Mouse (Mus musculus): Measurements from ENCODE around the gene Mrpl14. TPM values are rescaled to one million over a fixed set of nuclear protein-coding genes. Genes with fewer than 3 reads are reported as not detected.

The Mrpl14 gene
- polyA plus RNA-seq, 1 experiment from 2014 or later, result 110 TPM

- H3K4me2 ChIP-seq (ENCODE audit: low read length), result peak overlapping the region; percentile 31
- no peaks in the 10 kb centered on the region for H3K27me3 ChIP-seq (ENCODE audit: control insufficient read depth, insufficient read depth, low read length)
- H3K4me1 ChIP-seq (ENCODE audit: control insufficient read depth, insufficient read depth, low read length), result no peaks in the 10 kb centered on the region
- 27% methylated on average over 27 of the region's 27 CpGs for WGBS
- peaks cover 81% of the 10 kb centered on the region for H3K36me3 ChIP-seq (ENCODE audit: control insufficient read depth, insufficient read depth, low read length)
- H3K27ac ChIP-seq (replicated peaks; ENCODE audit: low read depth, low read length), result 0 out of 2 replicates have a peak overlapping the region, but pooled peaks have one; percentile 37
- DNase-seq (peak; percentile 87), ATAC-seq (ENCODE audit: low FRiP score, low TSS enrichment) (peak; percentile 61)
- H3K9ac ChIP-seq (replicated peaks; ENCODE audit: low read length), result no peak overlapping the region
- H3K9me3 ChIP-seq (ENCODE audit: control insufficient read depth, low read length), result no peaks in the 10 kb centered on the region
- no peak overlapping the region for H3K4me3 ChIP-seq (replicated peaks; ENCODE audit: low read depth, low read length)
These were observed 22.8 kb upstream of the Mrpl14 start for GRCm38 (mm10) chr17:45663106-45663919.

GRCm38 (mm10) chr17:45664608-45665007, 21.5 kb upstream of the Mrpl14 start:
- H3K36me3 ChIP-seq (ENCODE audit: control insufficient read depth, insufficient read depth, low read length), result peaks cover 94% of the 10 kb centered on the region

GRCm38 (mm10) chr17:45666091-45666490, 20.0 kb upstream of the Mrpl14 start:
- Histone ChIP-seq H3K9me3 (ENCODE audit: control insufficient read depth, low read length) (no peaks in the 10 kb centered on the region), H3K27me3 (ENCODE audit: control insufficient read depth, insufficient read depth, low read length) (no peaks in the 10 kb centered on the region), H3K4me1 (ENCODE audit: control insufficient read depth, insufficient read depth, low read length) (no peaks in the 10 kb centered on the region), H3K9ac (replicated peaks; ENCODE audit: low read length) (no peak overlapping the region), H3K4me3 (replicated peaks; ENCODE audit: low read depth, low read length) (no peak overlapping the region), H3K4me2 (ENCODE audit: low read length) (no peak overlapping the region), H3K27ac (replicated peaks; ENCODE audit: low read depth, low read length) (no peak overlapping the region), H3K36me3 (ENCODE audit: control insufficient read depth, insufficient read depth, low read length) (peaks cover 97% of the 10 kb centered on the region)
- no peak for DNase-seq
- 84% methylated on average over 11 of the region's 11 CpGs for WGBS
- ATAC-seq (ENCODE audit: low FRiP score, low TSS enrichment), result no peak

More at GRCm38 (mm10) chr17:45664608-45665007, 21.5 kb upstream of the Mrpl14 start:
- no peak overlapping the region for H3K4me3 ChIP-seq (replicated peaks; ENCODE audit: low read depth, low read length)
- ATAC-seq (ENCODE audit: low FRiP score, low TSS enrichment), result no peak
- no peak overlapping the region for H3K9ac ChIP-seq (replicated peaks; ENCODE audit: low read length)
- no peaks in the 10 kb centered on the region for H3K27me3 ChIP-seq (ENCODE audit: control insufficient read depth, insufficient read depth, low read length)
- no peak for DNase-seq
- no peak overlapping the region for H3K27ac ChIP-seq (replicated peaks; ENCODE audit: low read depth, low read length)
- no peaks in the 10 kb centered on the region for H3K4me1 ChIP-seq (ENCODE audit: control insufficient read depth, insufficient read depth, low read length)
- no peaks in the 10 kb centered on the region for H3K9me3 ChIP-seq (ENCODE audit: control insufficient read depth, low read length)
- 92% methylated on average over 13 of the region's 13 CpGs for WGBS
- H3K4me2 ChIP-seq (ENCODE audit: low read length), result no peak overlapping the region

GRCm38 (mm10) chr17:45667481-45667880, 18.6 kb upstream of the Mrpl14 start:
- Histone ChIP-seq H3K4me1 (ENCODE audit: control insufficient read depth, insufficient read depth, low read length) (no peaks in the 10 kb centered on the region), H3K27ac (replicated peaks; ENCODE audit: low read depth, low read length) (no peak overlapping the region), H3K4me2 (ENCODE audit: low read length) (no peak overlapping the region), H3K36me3 (ENCODE audit: control insufficient read depth, insufficient read depth, low read length) (peaks cover 97% of the 10 kb centered on the region), H3K27me3 (ENCODE audit: control insufficient read depth, insufficient read depth, low read length) (no peaks in the 10 kb centered on the region), H3K4me3 (replicated peaks; ENCODE audit: low read depth, low read length) (no peak overlapping the region), H3K9ac (replicated peaks; ENCODE audit: low read length) (no peak overlapping the region), H3K9me3 (ENCODE audit: control insufficient read depth, low read length) (no peaks in the 10 kb centered on the region)
- no peak for ATAC-seq (ENCODE audit: low FRiP score, low TSS enrichment)
- no peak for DNase-seq
- WGBS, result 92% methylated on average over 10 of the region's 10 CpGs

GRCm38 (mm10) chr17:45667986-45668385, 18.1 kb upstream of the Mrpl14 start:
- H3K27me3 ChIP-seq (ENCODE audit: control insufficient read depth, insufficient read depth, low read length), result no peaks in the 10 kb centered on the region
- H3K4me3 ChIP-seq (replicated peaks; ENCODE audit: low read depth, low read length), result no peak overlapping the region
- ATAC-seq (ENCODE audit: low FRiP score, low TSS enrichment) (no peak), DNase-seq (no peak)
- no peak overlapping the region for H3K9ac ChIP-seq (replicated peaks; ENCODE audit: low read length)
- H3K4me1 ChIP-seq (ENCODE audit: control insufficient read depth, insufficient read depth, low read length), result no peaks in the 10 kb centered on the region
- peaks cover 98% of the 10 kb centered on the region for H3K36me3 ChIP-seq (ENCODE audit: control insufficient read depth, insufficient read depth, low read length)
- no peaks in the 10 kb centered on the region for H3K9me3 ChIP-seq (ENCODE audit: control insufficient read depth, low read length)
- no peak overlapping the region for H3K4me2 ChIP-seq (ENCODE audit: low read length)
- 95% methylated on average over 10 of the region's 10 CpGs for WGBS
- H3K27ac ChIP-seq (replicated peaks; ENCODE audit: low read depth, low read length), result no peak overlapping the region

GRCm38 (mm10) chr17:45671821-45672220, 14.3 kb upstream of the Mrpl14 start:
- H3K4me3 ChIP-seq (replicated peaks; ENCODE audit: low read depth, low read length), result no peak overlapping the region
- no peaks in the 10 kb centered on the region for H3K4me1 ChIP-seq (ENCODE audit: control insufficient read depth, insufficient read depth, low read length)
- no peaks in the 10 kb centered on the region for H3K9me3 ChIP-seq (ENCODE audit: control insufficient read depth, low read length)
- H3K4me2 ChIP-seq (ENCODE audit: low read length), result no peak overlapping the region
- H3K9ac ChIP-seq (replicated peaks; ENCODE audit: low read length), result no peak overlapping the region
- 97% methylated on average over 1 of the region's 1 CpGs for WGBS
- H3K27ac ChIP-seq (replicated peaks; ENCODE audit: low read depth, low read length), result no peak overlapping the region
- H3K36me3 ChIP-seq (ENCODE audit: control insufficient read depth, insufficient read depth, low read length), result peaks cover 96% of the 10 kb centered on the region
- H3K27me3 ChIP-seq (ENCODE audit: control insufficient read depth, insufficient read depth, low read length), result no peaks in the 10 kb centered on the region
- DNase-seq, result no peak
- no peak for ATAC-seq (ENCODE audit: low FRiP score, low TSS enrichment)

- Histone ChIP-seq H3K36me3 (ENCODE audit: control insufficient read depth, insufficient read depth, low read length) (peaks cover 95% of the 10 kb centered on the region), H3K4me3 (replicated peaks; ENCODE audit: low read depth, low read length) (no peak overlapping the region), H3K9ac (replicated peaks; ENCODE audit: low read length) (no peak overlapping the region), H3K4me2 (ENCODE audit: low read length) (no peak overlapping the region), H3K27me3 (ENCODE audit: control insufficient read depth, insufficient read depth, low read length) (no peaks in the 10 kb centered on the region), H3K4me1 (ENCODE audit: control insufficient read depth, insufficient read depth, low read length) (no peaks in the 10 kb centered on the region), H3K27ac (replicated peaks; ENCODE audit: low read depth, low read length) (no peak overlapping the region), H3K9me3 (ENCODE audit: control insufficient read depth, low read length) (no peaks in the 10 kb centered on the region)
- ATAC-seq (ENCODE audit: low FRiP score, low TSS enrichment), result no peak
- no peak for DNase-seq
- 86% methylated on average over 2 of the region's 2 CpGs for WGBS
These were observed 13.5 kb upstream of the Mrpl14 start for GRCm38 (mm10) chr17:45672598-45672997.

- Histone ChIP-seq H3K9me3 (ENCODE audit: control insufficient read depth, low read length) (no peaks in the 10 kb centered on the region), H3K27me3 (ENCODE audit: control insufficient read depth, insufficient read depth, low read length) (no peaks in the 10 kb centered on the region), H3K9ac (replicated peaks; ENCODE audit: low read length) (no peak overlapping the region), H3K4me2 (ENCODE audit: low read length) (no peak overlapping the region), H3K27ac (replicated peaks; ENCODE audit: low read depth, low read length) (no peak overlapping the region), H3K36me3 (ENCODE audit: control insufficient read depth, insufficient read depth, low read length) (peaks cover 59% of the 10 kb centered on the region), H3K4me3 (replicated peaks; ENCODE audit: low read depth, low read length) (no peak overlapping the region), H3K4me1 (ENCODE audit: control insufficient read depth, insufficient read depth, low read length) (peaks cover 9% of the 10 kb centered on the region)
- WGBS, result 35% methylated on average over 7 of the region's 7 CpGs
- DNase-seq, result peak; percentile 78
- ATAC-seq (ENCODE audit: low FRiP score, low TSS enrichment), result no peak
These were observed 8.0 kb upstream of the Mrpl14 start for GRCm38 (mm10) chr17:45678106-45678505.
